11 mouse cellular contexts compared by ENCODE assay signal in genomic region chr7:127946470-127947023, GRCm38 (mm10). TPM values are rescaled to one million over a fixed set of nuclear protein-coding genes. Genes with fewer than 3 reads are reported as not detected.
A peak's percentile ranks its signal among the peaks of the same experiment; 100 is the strongest.
DNase-seq lines count a peak whose midpoint lies in the region; ATAC-seq and TF ChIP-seq lines count a peak whose summit lies in the region.
"Had no signal": no experiment of that assay in that cellular context is flagged by ENCODE, and none has a peak within 500 bp of the region (broad histone marks: within the 10 kb centered on the region; RNA-seq: fewer than 3 reads in every experiment).

Prss36 (minus strand) TSS chr7:127946725.

- WGBS in kidney, adult 2 months: 78% methylated on average over 6 of the region's 6 CpGs
- WGBS in embryonic facial prominence, embryonic 12.5 days: 71% methylated on average over 6 of the region's 6 CpGs
- WGBS in limb, embryonic 15.5 days: 73% methylated on average over 6 of the region's 6 CpGs

- DNase-seq in kidney, adult 2 months: no peak
- no peak for DNase-seq in kidney, adult 11 months
- DNase-seq in 3T3-L1 (ENCODE audit: low read depth, low spot score): peak; percentile 51
- no peak for DNase-seq in ovary, postnatal 10 days (ENCODE audit: low spot score)
- no peak for DNase-seq in cerebellum, postnatal 4 days (ENCODE audit: low spot score in 2 of 2)
- DNase-seq in heart, adult 18-20 months: no peak
- DNase-seq: cerebellum, adult 9-11 months; heart, postnatal 10 days; lung, postnatal 4 days had no signal

- H3K36me3 ChIP-seq in kidney, adult 2 months (ENCODE audit: control insufficient read depth, insufficient read depth, low read length): no peaks in the 10 kb centered on the region
- no peaks in the 10 kb centered on the region for H3K36me3 ChIP-seq in embryonic facial prominence, embryonic 12.5 days
- H3K36me3 ChIP-seq in limb, embryonic 15.5 days: no peaks in the 10 kb centered on the region

- no peaks in the 10 kb centered on the region for H3K27me3 ChIP-seq in kidney, adult 2 months (replicated peaks; ENCODE audit: control insufficient read depth, insufficient read depth, low read length)
- peaks cover 39% of the 10 kb centered on the region for H3K27me3 ChIP-seq in embryonic facial prominence, embryonic 12.5 days
- peaks cover 38% of the 10 kb centered on the region for H3K27me3 ChIP-seq in limb, embryonic 15.5 days

- no peak within 1 kb of the TSS for H3K27ac ChIP-seq in kidney, adult 2 months (ENCODE audit: insufficient read depth, low read depth, low read length)
- H3K27ac ChIP-seq in embryonic facial prominence, embryonic 12.5 days: no peak within 1 kb of the TSS
- no peak within 1 kb of the TSS for H3K27ac ChIP-seq in limb, embryonic 15.5 days

- no peak for TF ChIP-seq CTCF in kidney, adult 2 months (conservative IDR thresholded peaks at IDR 0.05; ENCODE audit: insufficient read depth, insufficient read length, low read depth, low read length)

- H3K9me3 ChIP-seq in embryonic facial prominence, embryonic 12.5 days: no peaks in the 10 kb centered on the region
- H3K9me3 ChIP-seq in limb, embryonic 15.5 days: no peaks in the 10 kb centered on the region

- H3K4me1 ChIP-seq in kidney, adult 2 months (ENCODE audit: control insufficient read depth, insufficient read depth, low read length): no peaks in the 10 kb centered on the region
- no peaks in the 10 kb centered on the region for H3K4me1 ChIP-seq in embryonic facial prominence, embryonic 12.5 days
- H3K4me1 ChIP-seq in limb, embryonic 15.5 days: peaks cover 4% of the 10 kb centered on the region

- no peak within 1 kb of the TSS for H3K4me2 ChIP-seq in embryonic facial prominence, embryonic 12.5 days (replicated peaks)
- H3K4me2 ChIP-seq in limb, embryonic 15.5 days: no peak within 1 kb of the TSS

- no peak within 1 kb of the TSS for H3K4me3 ChIP-seq in kidney, adult 2 months (ENCODE audit: insufficient read depth, low read depth, low read length)
- H3K4me3 ChIP-seq in embryonic facial prominence, embryonic 12.5 days: no peak within 1 kb of the TSS
- no peak within 1 kb of the TSS for H3K4me3 ChIP-seq in limb, embryonic 15.5 days

- TF ChIP-seq POLR2A in kidney, adult 2 months (IDR thresholded peaks at IDR 0.05; ENCODE audit: low read depth, low read length): no peak

- no peak for ATAC-seq in embryonic facial prominence, embryonic 12.5 days (ENCODE audit: insufficient number of reproducible peaks, insufficient read depth, low FRiP score, low TSS enrichment)
- ATAC-seq in limb, embryonic 15.5 days (ENCODE audit: insufficient number of reproducible peaks, low FRiP score, low TSS enrichment, low read depth): 0 out of 2 replicates have a peak, but pooled peaks have one; percentile 48

- no peak within 1 kb of the TSS for H3K9ac ChIP-seq in embryonic facial prominence, embryonic 12.5 days
- H3K9ac ChIP-seq in limb, embryonic 15.5 days: no peak within 1 kb of the TSS

RNA-seq across cellular contexts. Expression of gene Prss36, which starts in this region (rescaled TPM):
- 21.9 and 28.4 TPM in 2 replicates for polyA plus RNA-seq in kidney, adult 2 months (2012; rRNA removed)
- polyA plus RNA-seq in embryonic facial prominence, embryonic 12.5 days (2016; fragmentation: Nextera tagmentation; extraction: Ambion mirVana): 10.5 and 11.2 TPM in 2 replicates
- 11.6 and 12.9 TPM in 2 replicates for polyA plus RNA-seq in limb, embryonic 15.5 days (2015; fragmentation: Nextera tagmentation; extraction: Ambion mirVana)
- total RNA-seq in heart, adult 18-20 months (2021): 1 to 10 TPM; 8.5 to 9.3 TPM
